Mouse (Mus musculus): Measurements from ENCODE around the gene Psmd7.
"Not testable (repeated sequence)": the region's sequence is repeated elsewhere in the genome, so short reads cannot be mapped to it uniquely, and the experiment has no call there.

GRCm38 (mm10) chr8:107624301-107624700 lies 36.0 kb upstream of the Psmd7 start:
- TF ChIP-seq GATA1 (IDR thresholded peaks at IDR 0.05; ENCODE audit: borderline replicate concordance, low read length); FLI1 (IDR thresholded peaks at IDR 0.05; ENCODE audit: low read length): not testable (repeated sequence)

All from megakaryocyte, embryonic 14.5 days (primary cell).